Mouse (Mus musculus): Measurements from ENCODE around the gene Mdm4. TPM values are rescaled to one million over a fixed set of nuclear protein-coding genes. Genes with fewer than 3 reads are reported as not detected.
A peak's percentile ranks its signal among the peaks of the same experiment; 100 is the strongest.

Gene Mdm4
- polyA plus RNA-seq, 1 experiment from 2014 or later = 57.6 TPM

DNA sequence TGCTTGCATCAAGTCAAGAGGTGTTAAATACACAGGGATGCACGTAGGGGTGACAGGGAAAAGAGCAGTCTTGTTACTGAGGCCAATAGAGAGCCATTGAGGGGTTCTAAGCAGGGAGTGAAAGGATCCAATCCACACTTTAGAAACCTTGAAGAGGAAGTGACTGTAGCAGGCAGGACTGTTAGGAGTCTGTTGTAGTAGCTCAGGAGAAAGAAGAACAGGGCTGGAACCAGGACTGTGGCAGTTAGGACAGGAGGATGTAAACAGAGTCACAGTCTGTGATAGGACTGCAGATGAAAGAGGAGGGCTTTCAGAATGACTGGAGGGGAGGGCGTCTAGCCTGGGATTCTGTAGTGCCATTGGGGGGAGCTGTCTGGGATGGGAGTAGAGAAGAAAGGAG lies 29.2 kb upstream of the Mdm4 start:
- no peak for ATAC-seq (ENCODE audit: low FRiP score, low TSS enrichment)
- Histone ChIP-seq H3K4me1 (ENCODE audit: control insufficient read depth, insufficient read depth, low read length) (peaks cover 5% of the 10 kb centered on the region; the same call in 1 of the 2 replicates), H3K4me3 (ENCODE audit: low read length) (no peak overlapping the region), H3K4me2 (replicated peaks; ENCODE audit: low read depth, low read length) (no peak overlapping the region), H3K27ac (ENCODE audit: low read depth, low read length) (no peak overlapping the region), H3K36me3 (ENCODE audit: control insufficient read depth, insufficient read depth, low read length) (no peaks in the 10 kb centered on the region), H3K9ac (ENCODE audit: low read depth, low read length) (no peak overlapping the region), H3K27me3 (ENCODE audit: control insufficient read depth, insufficient read depth, low read length) (no peaks in the 10 kb centered on the region), H3K9me3 (ENCODE audit: control insufficient read depth, low read length) (no peaks in the 10 kb centered on the region)
- 46% methylated on average over 2 of the region's 2 CpGs for WGBS

DNA sequence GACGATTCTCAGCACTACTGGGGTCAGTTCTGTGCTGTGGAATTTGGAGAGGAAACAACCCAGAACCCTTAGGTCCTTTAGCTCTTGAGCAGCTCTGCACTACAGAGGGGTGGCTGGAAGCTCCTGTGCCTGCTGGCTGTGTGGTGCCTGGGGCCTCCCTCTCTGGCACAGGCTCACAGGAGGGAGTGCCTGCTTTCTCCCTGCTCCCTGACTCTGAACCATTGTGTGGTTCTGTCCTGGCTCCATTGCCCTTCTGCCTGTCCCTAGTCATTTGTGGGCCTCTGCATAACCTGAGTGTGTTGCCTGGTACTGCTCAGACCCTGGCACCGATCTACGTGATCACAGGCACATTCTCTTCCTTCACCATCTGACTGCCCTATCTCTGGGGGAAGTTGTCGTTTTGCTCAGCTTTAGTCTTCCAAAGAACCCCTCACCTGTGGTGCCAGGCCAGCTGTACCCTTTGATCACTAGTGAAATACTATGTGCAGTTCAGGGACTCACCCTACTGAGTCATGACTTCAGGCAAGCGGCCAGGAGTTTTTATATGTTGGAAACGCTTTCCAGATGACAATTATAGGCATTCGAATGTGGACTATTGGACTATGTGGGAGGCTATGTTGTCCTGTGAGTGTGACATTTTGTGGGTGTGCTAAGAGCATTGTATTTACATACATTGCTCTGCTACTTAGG lies 27.1 kb upstream of the Mdm4 start:
- no peak for ATAC-seq (ENCODE audit: low FRiP score, low TSS enrichment)
- no peaks in the 10 kb centered on the region for H3K27me3 ChIP-seq (ENCODE audit: control insufficient read depth, insufficient read depth, low read length)
- no peak overlapping the region for H3K27ac ChIP-seq (ENCODE audit: low read depth, low read length)
- H3K4me1 ChIP-seq (ENCODE audit: control insufficient read depth, insufficient read depth, low read length) = peaks cover 14% of the 10 kb centered on the region
- no peak overlapping the region for H3K9ac ChIP-seq (ENCODE audit: low read depth, low read length)
- 55% methylated on average over 7 of the region's 7 CpGs for WGBS
- H3K4me2 ChIP-seq (replicated peaks; ENCODE audit: low read depth, low read length) = no peak overlapping the region
- no peaks in the 10 kb centered on the region for H3K36me3 ChIP-seq (ENCODE audit: control insufficient read depth, insufficient read depth, low read length)
- no peak overlapping the region for H3K4me3 ChIP-seq (ENCODE audit: low read length)
- no peaks in the 10 kb centered on the region for H3K9me3 ChIP-seq (ENCODE audit: control insufficient read depth, low read length)

DNA sequence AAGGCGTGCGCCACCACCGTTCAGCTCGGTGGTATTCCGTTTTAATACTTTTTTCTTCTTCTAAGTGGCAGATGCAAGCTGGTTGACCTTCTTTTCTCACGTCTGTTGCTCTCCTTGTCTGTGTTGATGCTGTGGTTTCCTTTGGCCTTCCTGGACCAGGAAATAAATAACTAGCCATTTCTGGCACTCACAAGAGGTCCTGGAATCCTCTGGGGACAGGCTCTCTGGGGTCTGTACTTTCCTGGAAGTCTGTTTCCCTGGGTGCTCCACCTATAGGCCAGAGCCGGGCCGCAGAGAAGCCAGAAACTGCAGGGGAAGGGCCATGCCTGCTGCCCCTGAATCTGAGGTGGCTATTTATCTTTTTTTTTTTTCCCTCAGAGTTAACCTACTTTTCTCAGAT lies 24.0 kb upstream of the Mdm4 start:
- 63% methylated on average over 8 of the region's 8 CpGs for WGBS
- Histone ChIP-seq H3K36me3 (ENCODE audit: control insufficient read depth, insufficient read depth, low read length) (no peaks in the 10 kb centered on the region), H3K4me3 (ENCODE audit: low read length) (no peak overlapping the region), H3K9ac (ENCODE audit: low read depth, low read length) (no peak overlapping the region), H3K27me3 (ENCODE audit: control insufficient read depth, insufficient read depth, low read length) (no peaks in the 10 kb centered on the region), H3K4me1 (ENCODE audit: control insufficient read depth, insufficient read depth, low read length) (peaks cover 21% of the 10 kb centered on the region), H3K9me3 (ENCODE audit: control insufficient read depth, low read length) (no peaks in the 10 kb centered on the region), H3K4me2 (replicated peaks; ENCODE audit: low read depth, low read length) (no peak overlapping the region), H3K27ac (ENCODE audit: low read depth, low read length) (no peak overlapping the region)
- no peak for ATAC-seq (ENCODE audit: low FRiP score, low TSS enrichment)

DNA sequence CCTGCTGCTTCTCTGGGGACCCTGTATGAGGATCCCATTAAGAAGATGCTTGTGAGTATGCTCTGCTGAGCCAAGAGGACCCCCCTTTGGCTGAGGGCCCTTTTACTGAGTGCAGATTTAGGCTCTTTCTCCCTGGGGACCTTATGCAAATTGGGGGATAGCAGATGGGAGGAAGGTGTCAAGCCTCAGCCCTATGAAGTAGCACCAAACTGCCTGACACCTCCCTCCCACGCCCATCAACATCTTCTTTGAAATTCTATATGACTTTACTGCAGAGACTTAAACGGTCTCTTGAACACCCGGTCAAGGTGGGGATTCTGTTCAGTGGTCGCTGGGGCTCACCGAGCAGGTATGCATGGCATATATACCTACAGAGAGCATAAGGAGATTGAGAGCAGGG lies 22.7 kb upstream of the Mdm4 start:
- H3K27me3 ChIP-seq (ENCODE audit: control insufficient read depth, insufficient read depth, low read length) = no peaks in the 10 kb centered on the region
- no peak overlapping the region for H3K9ac ChIP-seq (ENCODE audit: low read depth, low read length)
- 6% methylated on average over 5 of the region's 5 CpGs for WGBS
- ATAC-seq (ENCODE audit: low FRiP score, low TSS enrichment) = no peak
- no peak overlapping the region for H3K4me2 ChIP-seq (replicated peaks; ENCODE audit: low read depth, low read length)
- no peaks in the 10 kb centered on the region for H3K36me3 ChIP-seq (ENCODE audit: control insufficient read depth, insufficient read depth, low read length)
- peaks cover 21% of the 10 kb centered on the region for H3K4me1 ChIP-seq (ENCODE audit: control insufficient read depth, insufficient read depth, low read length)
- H3K4me3 ChIP-seq (ENCODE audit: low read length) = no peak overlapping the region
- H3K27ac ChIP-seq (ENCODE audit: low read depth, low read length) = no peak overlapping the region
- no peaks in the 10 kb centered on the region for H3K9me3 ChIP-seq (ENCODE audit: control insufficient read depth, low read length)

DNA sequence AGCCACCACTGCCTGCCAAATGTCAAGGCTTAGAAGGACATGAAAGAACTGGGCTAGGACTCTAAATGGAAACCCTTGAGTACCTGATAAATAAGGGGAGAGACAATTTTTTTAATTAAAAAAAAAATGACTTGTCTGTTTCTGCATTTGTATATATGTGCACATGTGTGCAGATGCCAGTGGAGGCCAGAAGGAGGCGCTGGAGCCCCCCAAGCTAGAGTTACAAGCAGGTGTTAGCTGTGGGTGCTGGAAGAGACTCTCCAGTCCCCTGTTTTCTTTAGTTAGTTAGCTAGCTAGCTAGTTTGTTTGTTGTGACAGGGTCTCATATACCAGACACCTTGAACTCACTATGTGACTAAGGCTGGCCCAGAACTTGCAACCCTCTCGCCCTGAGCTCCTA lies 21.5 kb upstream of the Mdm4 start:
- Histone ChIP-seq H3K4me1 (ENCODE audit: control insufficient read depth, insufficient read depth, low read length) (peaks cover 29% of the 10 kb centered on the region), H3K9me3 (ENCODE audit: control insufficient read depth, low read length) (no peaks in the 10 kb centered on the region), H3K27me3 (ENCODE audit: control insufficient read depth, insufficient read depth, low read length) (no peaks in the 10 kb centered on the region), H3K27ac (ENCODE audit: low read depth, low read length) (no peak overlapping the region), H3K9ac (ENCODE audit: low read depth, low read length) (no peak overlapping the region), H3K36me3 (ENCODE audit: control insufficient read depth, insufficient read depth, low read length) (no peaks in the 10 kb centered on the region), H3K4me2 (replicated peaks; ENCODE audit: low read depth, low read length) (no peak overlapping the region), H3K4me3 (ENCODE audit: low read length) (no peak overlapping the region)
- ATAC-seq (ENCODE audit: low FRiP score, low TSS enrichment) = no peak
- 83% methylated on average over 2 of the region's 2 CpGs for WGBS

DNA sequence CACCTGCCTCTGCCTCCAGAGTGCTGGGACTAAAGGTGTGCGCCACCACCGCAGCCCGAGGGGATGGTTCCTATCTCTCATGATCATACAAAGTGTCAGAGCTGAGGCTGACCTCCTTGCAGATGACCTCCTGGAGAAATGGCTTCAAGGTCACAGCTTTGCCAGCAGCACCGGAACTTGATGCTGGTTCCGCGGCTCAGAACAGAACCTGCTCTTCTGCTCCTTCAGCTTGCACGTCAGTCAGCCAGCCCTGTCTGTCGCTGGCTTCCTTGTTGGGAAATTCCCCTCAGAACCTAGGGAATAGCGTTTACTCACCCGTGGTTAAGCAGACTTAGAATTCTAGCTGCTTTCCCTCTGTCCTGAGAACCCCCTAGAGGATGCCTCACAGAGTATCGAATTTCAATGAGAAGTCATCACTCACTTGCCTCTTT lies 19.7 kb upstream of the Mdm4 start:
- no peak for ATAC-seq (ENCODE audit: low FRiP score, low TSS enrichment)
- no peak overlapping the region for H3K4me3 ChIP-seq (ENCODE audit: low read length)
- 0 out of 2 replicates have a peak overlapping the region, but pooled peaks have one; percentile 14 for H3K27ac ChIP-seq (ENCODE audit: low read depth, low read length)
- no peaks in the 10 kb centered on the region for H3K36me3 ChIP-seq (ENCODE audit: control insufficient read depth, insufficient read depth, low read length)
- H3K4me1 ChIP-seq (ENCODE audit: control insufficient read depth, insufficient read depth, low read length) = peaks cover 29% of the 10 kb centered on the region
- H3K9me3 ChIP-seq (ENCODE audit: control insufficient read depth, low read length) = no peaks in the 10 kb centered on the region
- no peak overlapping the region for H3K4me2 ChIP-seq (replicated peaks; ENCODE audit: low read depth, low read length)
- 0 out of 2 replicates have a peak, but pooled peaks cover 3% of the 10 kb centered on the region for H3K27me3 ChIP-seq (ENCODE audit: control insufficient read depth, insufficient read depth, low read length)
- WGBS = 18% methylated on average over 11 of the region's 11 CpGs
- H3K9ac ChIP-seq (ENCODE audit: low read depth, low read length) = no peak overlapping the region

DNA sequence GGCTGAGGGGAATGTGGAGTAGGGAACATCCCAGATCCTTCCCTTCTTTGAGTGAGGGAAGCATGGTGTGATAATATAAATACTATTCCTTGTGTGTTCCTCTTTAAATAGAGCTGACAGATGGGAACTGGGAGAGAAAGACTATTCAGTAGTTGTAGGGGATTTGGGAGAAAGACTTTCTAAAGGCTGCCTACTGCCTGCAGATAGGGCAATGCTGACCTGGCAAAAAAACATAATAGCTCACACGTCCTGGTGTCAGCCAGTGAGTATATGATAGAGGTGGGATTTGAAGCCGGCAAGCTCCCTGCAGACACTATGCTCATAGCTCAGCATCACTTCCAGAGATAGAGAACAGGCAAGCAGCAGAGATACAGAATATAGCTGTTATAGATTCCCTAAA lies 18.3 kb upstream of the Mdm4 start:
- H3K4me1 ChIP-seq (ENCODE audit: control insufficient read depth, insufficient read depth, low read length) = peaks cover 24% of the 10 kb centered on the region
- H3K4me3 ChIP-seq (ENCODE audit: low read length) = no peak overlapping the region
- H3K36me3 ChIP-seq (ENCODE audit: control insufficient read depth, insufficient read depth, low read length) = no peaks in the 10 kb centered on the region
- H3K27ac ChIP-seq (ENCODE audit: low read depth, low read length) = no peak overlapping the region
- 0 out of 2 replicates have a peak, but pooled peaks cover 3% of the 10 kb centered on the region for H3K27me3 ChIP-seq (ENCODE audit: control insufficient read depth, insufficient read depth, low read length)
- ATAC-seq (ENCODE audit: low FRiP score, low TSS enrichment) = no peak
- H3K9me3 ChIP-seq (ENCODE audit: control insufficient read depth, low read length) = no peaks in the 10 kb centered on the region
- H3K9ac ChIP-seq (ENCODE audit: low read depth, low read length) = no peak overlapping the region
- H3K4me2 ChIP-seq (replicated peaks; ENCODE audit: low read depth, low read length) = no peak overlapping the region
- 60% methylated on average over 2 of the region's 2 CpGs for WGBS

DNA sequence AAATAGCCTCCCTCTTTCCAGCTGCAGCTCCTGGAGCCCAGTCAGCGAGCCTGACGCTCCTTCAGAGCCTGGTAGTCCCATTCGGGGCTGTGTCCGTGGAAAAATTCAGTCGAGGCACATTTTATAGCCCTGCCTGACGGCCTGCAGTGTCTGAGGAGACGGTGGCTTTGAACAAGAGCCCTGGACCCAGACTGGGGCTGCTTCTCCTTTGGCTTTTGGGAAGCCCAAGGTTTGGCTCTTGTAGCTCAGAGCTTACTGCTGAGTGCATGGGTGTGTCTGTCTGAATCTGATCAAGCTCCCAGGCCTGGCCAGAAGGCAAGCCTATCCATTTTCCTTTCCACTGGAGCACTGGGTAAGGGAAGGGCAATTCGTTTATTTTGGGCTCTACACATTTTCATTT lies 17.2 kb upstream of the Mdm4 start:
- Histone ChIP-seq H3K9me3 (ENCODE audit: control insufficient read depth, low read length) (no peaks in the 10 kb centered on the region), H3K4me3 (ENCODE audit: low read length) (peak overlapping the region; percentile 86; the same call in 1 of the 2 replicates), H3K36me3 (ENCODE audit: control insufficient read depth, insufficient read depth, low read length) (no peaks in the 10 kb centered on the region), H3K4me2 (replicated peaks; ENCODE audit: low read depth, low read length) (peak overlapping the region; percentile 97), H3K4me1 (ENCODE audit: control insufficient read depth, insufficient read depth, low read length) (peaks cover 19% of the 10 kb centered on the region), H3K9ac (ENCODE audit: low read depth, low read length) (peak overlapping the region; percentile 13; the same call in 1 of the 2 replicates), H3K27ac (ENCODE audit: low read depth, low read length) (no peak overlapping the region), H3K27me3 (ENCODE audit: control insufficient read depth, insufficient read depth, low read length) (0 out of 2 replicates have a peak, but pooled peaks cover 3% of the 10 kb centered on the region)
- 35% methylated on average over 8 of the region's 8 CpGs for WGBS
- ATAC-seq (ENCODE audit: low FRiP score, low TSS enrichment) = no peak

DNA sequence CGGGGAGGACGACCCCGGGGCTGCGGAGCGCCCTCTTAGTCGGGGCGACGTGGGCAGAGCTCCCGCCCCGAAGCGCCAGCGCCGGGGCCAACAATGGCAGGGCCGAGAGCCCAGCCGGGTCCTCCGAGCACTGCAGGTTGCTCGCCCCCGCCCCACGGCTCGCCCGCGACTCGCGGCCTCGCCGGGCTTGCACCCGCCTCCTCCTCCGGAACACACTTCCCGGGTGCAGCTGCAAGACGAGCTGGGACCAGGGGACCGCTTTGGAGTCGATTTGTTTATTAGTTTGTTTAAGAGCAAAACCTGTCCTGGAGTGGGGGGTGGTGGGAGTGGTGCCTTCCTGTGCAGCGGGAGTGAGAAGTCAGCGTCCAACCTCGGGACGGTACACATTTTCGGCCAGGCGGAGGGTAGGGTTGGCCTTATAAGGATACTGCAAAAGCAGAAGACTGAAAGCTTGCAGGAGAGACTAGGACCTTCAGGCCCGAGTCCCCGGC lies 16.1 kb upstream of the Mdm4 start:
- peaks cover 13% of the 10 kb centered on the region; the same call in 1 of the 2 replicates for H3K4me1 ChIP-seq (ENCODE audit: control insufficient read depth, insufficient read depth, low read length)
- no peaks in the 10 kb centered on the region for H3K9me3 ChIP-seq (ENCODE audit: control insufficient read depth, low read length)
- H3K4me2 ChIP-seq (replicated peaks; ENCODE audit: low read depth, low read length) = peak overlapping the region; percentile 97
- peak overlapping the region; percentile 63; the same call in 1 of the 2 replicates for H3K27ac ChIP-seq (ENCODE audit: low read depth, low read length)
- peak overlapping the region; percentile 86 for H3K4me3 ChIP-seq (ENCODE audit: low read length)
- peak overlapping the region; percentile 85 for H3K9ac ChIP-seq (ENCODE audit: low read depth, low read length)
- no peaks in the 10 kb centered on the region for H3K36me3 ChIP-seq (ENCODE audit: control insufficient read depth, insufficient read depth, low read length)
- 0 out of 2 replicates have a peak, but pooled peaks cover 3% of the 10 kb centered on the region for H3K27me3 ChIP-seq (ENCODE audit: control insufficient read depth, insufficient read depth, low read length)
- ATAC-seq (ENCODE audit: low FRiP score, low TSS enrichment) = peak; percentile 45; the same call in 1 of the 2 replicates
- under 1% methylated on average over 34 of the region's 40 CpGs for WGBS

All from kidney, embryonic 14.5 days (tissue).